Mouse (Mus musculus): ENCODE data around the gene Adal.

Adal gene

DNA sequence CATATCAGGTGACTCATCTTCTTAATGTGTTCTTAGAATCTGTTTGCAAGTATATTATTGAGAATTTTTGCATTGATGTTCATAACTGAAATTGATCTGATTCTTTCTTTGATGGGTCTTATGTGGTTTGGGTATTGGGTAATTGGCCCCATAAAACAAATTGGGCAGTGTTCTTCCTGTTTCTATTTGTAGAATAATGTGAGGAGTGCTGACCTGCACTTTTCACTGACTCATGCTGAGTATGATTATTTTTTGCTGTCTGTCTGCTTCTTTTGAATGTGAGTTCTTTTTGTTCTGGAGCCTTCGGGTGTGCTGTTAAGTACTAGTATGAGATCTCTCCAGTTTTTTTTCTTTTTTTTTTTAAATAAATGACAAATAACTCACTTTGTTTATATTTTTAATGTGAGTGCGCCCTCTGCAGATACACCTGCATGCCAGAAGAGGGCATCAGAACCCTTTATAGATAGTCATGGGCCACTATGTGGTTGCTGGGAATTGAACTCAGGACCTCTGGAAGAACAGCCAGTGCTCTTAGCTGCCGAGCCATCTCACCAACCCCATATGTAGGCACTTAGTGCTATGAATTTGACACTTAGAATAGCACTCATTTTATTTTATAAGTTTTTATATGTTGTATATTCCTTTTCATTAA lies 38.7 kb downstream of the Adal start:
- peak; percentile 40 for DNase-seq (ENCODE audit: low read depth, low spot score)

DNA sequence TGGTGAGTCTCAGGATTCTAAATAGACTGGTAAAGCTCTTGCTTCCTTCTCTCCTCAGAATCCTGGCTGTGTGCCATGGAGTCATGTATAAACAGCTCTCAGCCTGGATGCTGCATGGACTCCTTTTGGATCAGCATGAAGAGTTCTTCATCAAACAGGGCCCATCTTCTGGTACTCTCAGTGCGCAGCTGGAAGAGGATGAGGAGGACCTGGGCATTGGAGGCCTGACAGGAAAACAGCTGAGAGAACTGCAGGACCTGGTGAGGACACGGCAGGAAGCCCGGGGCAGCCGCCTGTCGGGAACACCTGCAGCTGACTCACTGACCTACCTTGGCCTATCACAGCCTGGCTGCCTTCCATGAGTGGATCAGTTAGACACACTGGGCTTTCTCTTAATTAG lies 43.2 kb downstream of the Adal start:
- DNase-seq (ENCODE audit: low read depth, low spot score): no peak

DNA sequence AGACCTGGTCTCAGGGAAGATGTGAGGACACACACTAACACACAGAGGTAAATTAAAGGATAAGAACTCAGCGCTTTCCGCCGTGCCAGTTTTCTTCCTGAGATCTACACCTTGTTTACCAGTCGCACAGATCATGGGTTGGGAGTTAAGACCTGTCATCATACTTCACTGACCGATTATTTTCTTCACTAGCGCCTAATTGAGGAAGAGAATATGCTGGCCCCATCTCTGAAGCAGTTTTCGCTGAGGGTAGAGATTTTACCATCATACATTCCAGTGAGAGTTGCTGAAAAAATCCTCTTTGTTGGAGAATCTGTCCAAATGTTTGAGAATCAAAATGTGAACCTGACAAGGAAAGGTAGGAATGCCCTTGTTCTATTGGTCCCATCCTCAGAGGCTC lies 43.9 kb downstream of the Adal start:
- DNase-seq (ENCODE audit: low read depth, low spot score): no peak

DNA sequence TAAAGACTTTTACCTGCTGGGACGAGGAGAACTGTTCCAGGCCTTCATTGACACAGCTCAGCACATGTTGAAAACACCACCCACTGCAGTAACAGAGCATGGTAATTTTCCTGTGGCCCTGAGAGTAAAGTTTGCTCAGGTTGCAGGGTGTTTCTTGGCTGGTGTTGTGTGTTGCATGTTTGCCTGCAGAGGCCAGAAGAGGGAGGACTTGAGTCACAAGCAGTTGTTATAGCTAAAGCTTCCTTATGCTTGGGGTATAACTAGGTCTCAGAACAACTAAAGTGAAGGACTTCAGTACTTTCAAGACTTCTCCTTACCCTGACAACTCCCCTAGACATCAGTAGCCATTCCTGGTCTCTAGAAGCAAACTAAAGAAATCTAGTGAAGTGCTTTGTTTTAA lies 48.3 kb downstream of the Adal start:
- DNase-seq (ENCODE audit: low read depth, low spot score): no peak

DNA sequence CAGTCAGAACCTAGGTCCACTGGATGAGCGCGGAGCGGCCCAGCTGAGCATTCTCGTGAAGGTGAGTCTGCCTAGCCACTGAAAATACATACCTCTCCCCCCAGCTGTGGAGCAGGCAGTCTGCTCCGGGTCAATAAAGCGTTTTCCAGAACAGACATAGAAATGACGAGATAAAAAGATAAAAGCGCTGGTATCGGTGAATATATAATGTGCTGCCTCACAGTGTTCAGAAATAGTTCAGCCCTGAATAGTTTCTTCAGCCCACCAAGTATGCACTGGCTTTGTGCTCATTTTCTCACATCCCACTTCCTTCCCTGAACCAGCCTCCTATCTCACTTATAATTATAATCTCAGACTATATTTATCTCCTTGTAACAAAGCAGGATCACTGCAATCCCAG lies 55.2 kb downstream of the Adal start:
- no peak for DNase-seq (ENCODE audit: low read depth, low spot score)

DNA sequence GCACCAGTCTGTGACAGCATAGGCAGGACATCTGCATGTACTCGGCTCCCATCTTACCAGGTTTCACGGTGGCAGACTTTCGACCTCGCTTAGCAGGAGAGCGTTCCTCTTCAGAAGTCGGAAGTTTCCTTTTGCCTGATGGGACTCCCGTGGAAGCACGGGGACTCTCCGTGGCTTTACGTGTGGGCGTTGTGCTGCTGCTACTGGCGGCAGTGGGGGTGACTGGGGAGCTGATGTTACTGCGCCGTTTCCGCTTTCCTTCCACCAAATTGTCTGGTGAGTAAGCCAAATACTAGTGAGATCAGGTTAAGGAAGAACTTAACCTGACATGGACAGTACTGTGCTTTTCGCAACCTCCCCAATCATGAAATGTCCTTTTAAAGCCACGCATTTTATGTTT lies 64.0 kb downstream of the Adal start:
- no peak for DNase-seq (ENCODE audit: low read depth, low spot score)
